Mouse (Mus musculus) ES-Bruce4 (cell line): Measurements from ENCODE around the gene Cemip. TPM values are rescaled to one million over a fixed set of nuclear protein-coding genes. Genes with fewer than 3 reads are reported as not detected.

Experiments
- H3K27ac ChIP-seq: 2 replicates; pipeline ENCODE4 v1.5.1; 2012; ENCODE audit warnings: low read length, inconsistent platforms; ENCODE audit not compliant: insufficient read depth
- H3K27me3 ChIP-seq: 2 replicates; pipeline ENCODE4 v1.6.1; 2012; ENCODE audit warnings: mild to moderate bottlenecking, low read length, inconsistent platforms; ENCODE audit not compliant: control insufficient read depth, poor library complexity, insufficient read depth, severe bottlenecking
- H3K36me3 ChIP-seq: 2 replicates; pipeline ENCODE4 v1.6.1; 2012; ENCODE audit warnings: inconsistent platforms, mild to moderate bottlenecking, low read length, moderate library complexity; ENCODE audit not compliant: control insufficient read depth, poor library complexity, insufficient read depth, severe bottlenecking
- H3K4me1 ChIP-seq: one replicate; pipeline ENCODE4 v1.8.1; 2011; ENCODE audit warnings: low read length; ENCODE audit not compliant: control insufficient read depth, insufficient read depth
- H3K4me3 ChIP-seq: 2 replicates; pipeline ENCODE4 v1.5.1; 2011; ENCODE audit warnings: low read depth, mild to moderate bottlenecking, low read length
- H3K9ac ChIP-seq: 2 replicates; pipeline ENCODE4 v1.6.1; 2012; ENCODE audit warnings: low read depth, mild to moderate bottlenecking, inconsistent platforms; ENCODE audit not compliant: poor library complexity, severe bottlenecking
- H3K9me3 ChIP-seq: replicated peaks from 2 replicates; pipeline ENCODE4 v1.6.1; 2012; ENCODE audit warnings: mild to moderate bottlenecking, low read length, inconsistent platforms; ENCODE audit not compliant: control insufficient read depth, poor library complexity, insufficient read depth, severe bottlenecking
- CTCF ChIP-seq: IDR thresholded peaks from one replicate; pipeline ENCODE4 v1.8.1; 2011; ENCODE audit warnings: low read depth, low read length
- EP300 ChIP-seq: IDR thresholded peaks from 2 replicates; pipeline ENCODE4 v1.6.1; 2011; ENCODE audit warnings: low read depth, low read length; ENCODE audit not compliant: insufficient read depth
- POLR2A ChIP-seq: IDR thresholded peaks from one replicate; pipeline ENCODE4 v1.8.1; 2011; ENCODE audit warnings: low read length; ENCODE audit not compliant: insufficient read depth
- polyA plus RNA-seq: library from polyadenylated mRNA; stranded (reverse); fragments of >200 nt; gene quantifications from 2 replicates; pipeline ENCODE4 v1.2.4, GENCODE M21; 2011; ENCODE audit warnings: low read depth; ENCODE audit not compliant: missing spikeins, insufficient read depth, insufficient read length

The Cemip gene
- polyA plus RNA-seq, 1 experiment: 0.72 TPM

- Histone ChIP-seq H3K4me1 (peaks cover 2% of the 10 kb centered on the region), H3K9me3 (no peaks in the 10 kb centered on the region), H3K36me3 (no peaks in the 10 kb centered on the region; the same call in 1 of the 2 replicates), H3K9ac (no peak overlapping the region), H3K27ac (no peak overlapping the region), H3K4me3 (no peak overlapping the region), H3K27me3 (no peaks in the 10 kb centered on the region)
- TF ChIP-seq EP300 (no peak), CTCF (no peak), POLR2A (no peak)
Measured at GRCm38 (mm10) chr7:83886366-83887129, 199.8 kb downstream of the Cemip start.

GRCm38 (mm10) chr7:83885835-83886234 lies 200.5 kb downstream of the Cemip start:
- Histone ChIP-seq H3K4me1 (peaks cover 2% of the 10 kb centered on the region), H3K27me3 (no peaks in the 10 kb centered on the region), H3K9me3 (no peaks in the 10 kb centered on the region), H3K4me3 (no peak overlapping the region), H3K36me3 (no peaks in the 10 kb centered on the region; the same call in 1 of the 2 replicates), H3K9ac (no peak overlapping the region), H3K27ac (peak overlapping the region; percentile 24; the same call in 1 of the 2 replicates)
- TF ChIP-seq POLR2A (no peak), CTCF (no peak), EP300 (no peak)

GRCm38 (mm10) chr7:83884921-83885532 lies 201.3 kb downstream of the Cemip start:
- no peaks in the 10 kb centered on the region; the same call in 1 of the 2 replicates for H3K36me3 ChIP-seq
- H3K27ac ChIP-seq: peak overlapping the region; percentile 94
- peak overlapping the region; percentile 89 for H3K9ac ChIP-seq
- no peaks in the 10 kb centered on the region for H3K27me3 ChIP-seq
- H3K4me1 ChIP-seq: peaks cover 2% of the 10 kb centered on the region
- no peaks in the 10 kb centered on the region for H3K9me3 ChIP-seq
- TF ChIP-seq POLR2A: no peak
- TF ChIP-seq EP300: peak; percentile 64; the same call in 1 of the 2 replicates
- H3K4me3 ChIP-seq: peak overlapping the region; percentile 79

- H3K4me3 ChIP-seq: peak within 1 kb of the TSS; percentile 79
- no peaks in the 10 kb centered on the region; the same call in 1 of the 2 replicates for H3K36me3 ChIP-seq
- no peaks in the 10 kb centered on the region for H3K27me3 ChIP-seq
- peak within 1 kb of the TSS; percentile 94 for H3K27ac ChIP-seq
- H3K9me3 ChIP-seq: no peaks in the 10 kb centered on the region
- peak within 1 kb of the TSS; percentile 89 for H3K9ac ChIP-seq
- H3K4me1 ChIP-seq: no peaks in the 10 kb centered on the region
- TF ChIP-seq EP300 (0 out of 2 replicates have a peak, but pooled peaks have one; percentile 19), POLR2A (peak; percentile 35), CTCF (no peak)
Measured at GRCm38 (mm10) chr7:83884021-83884658, 202.2 kb downstream of the Cemip start, which contains the start of the genes Tlnrd1 and Mesd. TSS of gene Tlnrd1 (minus strand) at chr7:83884305. TSS of gene Mesd (plus strand) at chr7:83884466.

GRCm38 (mm10) chr7:83883276-83884020 lies 202.9 kb downstream of the Cemip start:
- Histone ChIP-seq H3K4me3 (peak overlapping the region; percentile 79), H3K4me1 (no peaks in the 10 kb centered on the region), H3K9me3 (no peaks in the 10 kb centered on the region), H3K36me3 (no peaks in the 10 kb centered on the region; the same call in 1 of the 2 replicates), H3K27ac (peak overlapping the region; percentile 94), H3K9ac (peak overlapping the region; percentile 89), H3K27me3 (no peaks in the 10 kb centered on the region)
- TF ChIP-seq CTCF: no peak
- TF ChIP-seq POLR2A: no peak
- no peak for TF ChIP-seq EP300

Other genes starting within 250 kb of the Cemip start
- gene Tlnrd1, start 202.2 kb downstream of the Cemip start, polyA plus RNA-seq: 17.8 and 19.4 TPM in 2 replicates
- 97.8 and 101 TPM in 2 replicates for gene Mesd, start 202.0 kb downstream of the Cemip start, polyA plus RNA-seq
- gene Abhd17c, start 65.4 kb upstream of the Cemip start, polyA plus RNA-seq: 57.3 and 65.4 TPM in 2 replicates